Mouse (Mus musculus) megakaryocyte, embryonic 14.5 days (primary cell): ENCODE results near the gene Nab2.

ENCODE experiments used
- FLI1 ChIP-seq: IDR thresholded peaks from 2 replicates; pipeline ENCODE4 v1.6.1; 2012; ENCODE audit warnings: low read length, inconsistent platforms, mixed read lengths
- GATA1 ChIP-seq: IDR thresholded peaks from 3 replicates; pipeline ENCODE4 v1.6.1; 2012; ENCODE audit warnings: mixed read lengths, low read length, inconsistent platforms, borderline replicate concordance

GRCm38 (mm10) chr10:127664166-127664565 lies 4.2 kb downstream of the Nab2 start:
- TF ChIP-seq GATA1 (no peak), FLI1 (no peak)
